Mouse (Mus musculus) gastrocnemius, postnatal 10 days (tissue): ENCODE measurements at regions not wholly inside any gene's neighbourhood (a gene's known extent, or its start where the extent isn't known, plus 50 kb on each side); places are given as distances from the start of the nearest gene placed in this dataset.

Experiments used
- DNase-seq: peaks from one replicate; pipeline ENCODE4 v3.0.0; 2021; ENCODE audit warnings: mixed read lengths

GRCm38 (mm10) chr15:34775714-34776113, 418.0 kb upstream of the 9430069I07Rik start:
- no peak for DNase-seq

- DNase-seq = no peak
Observed at GRCm38 (mm10) chr15:34751746-34752145, 394.1 kb upstream of the 9430069I07Rik start.

- DNase-seq = no peak
Observed at GRCm38 (mm10) chr15:34751021-34751420, 393.3 kb upstream of the 9430069I07Rik start.

- no peak for DNase-seq
Observed at GRCm38 (mm10) chr15:34747111-34747510, 389.4 kb upstream of the 9430069I07Rik start.

- DNase-seq = peak; percentile 44
Observed at GRCm38 (mm10) chr15:34743130-34743782, 385.6 kb upstream of the 9430069I07Rik start.

- DNase-seq = no peak
Observed at GRCm38 (mm10) chr15:34741488-34741887, 383.8 kb upstream of the 9430069I07Rik start.
